Mouse (Mus musculus) liver, embryonic 15.5 days (tissue): Measurements from ENCODE around the gene Ubqln3. TPM values are rescaled to one million over a fixed set of nuclear protein-coding genes. Genes with fewer than 3 reads are reported as not detected.

Experiments used
- ATAC-seq: fragments of 200-750 bp; cut with Nextera tagmentation; 2 replicates; pipeline ENCODE4 v1.8.0; 2017; ENCODE audit warnings: moderate number of reproducible peaks, mild to moderate bottlenecking, moderate library complexity; ENCODE audit not compliant: insufficient read depth
- H3K27ac ChIP-seq: fragments of 300-500 bp; sonication (generic); replicated peaks from 2 replicates; pipeline ENCODE4 v1.5.1; 2015; ENCODE audit warnings: mild to moderate bottlenecking, inconsistent platforms
- H3K27me3 ChIP-seq: fragments of 300-500 bp; sonication (generic); 2 replicates; pipeline ENCODE4 v1.6.1; 2015; ENCODE audit warnings: mild to moderate bottlenecking, inconsistent platforms
- H3K36me3 ChIP-seq: fragments of 300-500 bp; sonication (generic); replicated peaks from 2 replicates; pipeline ENCODE4 v1.6.1; 2015; ENCODE audit warnings: moderate library complexity, mild to moderate bottlenecking, inconsistent platforms
- H3K4me1 ChIP-seq: fragments of 300-500 bp; sonication (generic); replicated peaks from 2 replicates; pipeline ENCODE4 v1.6.1; 2015; ENCODE audit warnings: inconsistent platforms
- H3K4me2 ChIP-seq: fragments of 300-500 bp; sonication (generic); 2 replicates; pipeline ENCODE4 v1.6.1; 2015; ENCODE audit warnings: moderate library complexity, mild to moderate bottlenecking, inconsistent platforms
- H3K4me3 ChIP-seq: fragments of 300-500 bp; sonication (generic); replicated peaks from 2 replicates; pipeline ENCODE4 v1.5.1; 2015; ENCODE audit warnings: mild to moderate bottlenecking, inconsistent platforms
- H3K9ac ChIP-seq: fragments of 300-500 bp; sonication (generic); 2 replicates; pipeline ENCODE4 v1.6.1; 2015; ENCODE audit warnings: moderate library complexity, mild to moderate bottlenecking, inconsistent platforms
- H3K9me3 ChIP-seq: fragments of 300-500 bp; sonication (generic); replicated peaks from 2 replicates; pipeline ENCODE4 v1.6.1; 2016; ENCODE audit warnings: inconsistent platforms
- WGBS: fragments of 180-500 bp; shearing (Covaris S2); methylation state at CpG from one replicate; pipeline ENCODE4 v1.1.7; 2015; ENCODE audit warnings: mixed read lengths; ENCODE audit not compliant: insufficient replicate concordance; 5-methylcytosine and 5-hydroxymethylcytosine counted together
- polyA plus RNA-seq: library from polyadenylated mRNA; unstranded; fragments of >200 nt; fragmentation: Nextera tagmentation; extraction: Ambion mirVana; gene quantifications from 2 replicates; pipeline ENCODE4 v1.2.1, GENCODE M21; 2015

Gene Ubqln3
- polyA plus RNA-seq, result not detected in 2 replicates

DNA sequence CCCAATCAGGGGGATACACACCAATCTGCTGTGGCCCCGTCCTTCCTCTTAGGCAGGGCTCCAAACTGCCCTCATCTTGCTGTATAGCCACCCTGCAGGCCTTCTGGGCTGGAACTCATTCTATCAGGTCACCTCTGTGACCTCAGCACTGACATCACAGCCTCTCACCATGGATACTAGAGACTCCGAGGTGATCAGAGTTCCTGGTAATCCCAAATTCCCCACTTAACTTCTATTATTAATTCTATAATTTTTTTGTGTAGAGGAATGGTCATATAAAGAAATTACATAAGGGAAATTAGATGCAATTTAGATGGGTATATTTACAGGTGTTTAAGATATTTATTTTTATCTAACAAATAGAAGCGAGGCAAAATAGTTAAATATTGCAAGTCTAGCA, at the start of gene Ubqln3:
Gene Ubqln3 (minus strand): TSS at position 101 of the 400 bp plus-strand sequence.
- H3K4me3 ChIP-seq, result no peak within 1 kb of the TSS
- no peak within 1 kb of the TSS for H3K4me2 ChIP-seq
- no peaks in the 10 kb centered on the region for H3K4me1 ChIP-seq
- H3K36me3 ChIP-seq, result no peaks in the 10 kb centered on the region
- 51% methylated on average over 3 of the region's 3 CpGs for WGBS
- no peaks in the 10 kb centered on the region for H3K27me3 ChIP-seq
- no peak within 1 kb of the TSS for H3K27ac ChIP-seq
- no peak within 1 kb of the TSS for H3K9ac ChIP-seq
- no peaks in the 10 kb centered on the region for H3K9me3 ChIP-seq
- ATAC-seq, result no peak

- Histone ChIP-seq H3K9ac (no peak overlapping the region), H3K36me3 (no peaks in the 10 kb centered on the region), H3K27me3 (no peaks in the 10 kb centered on the region), H3K27ac (no peak overlapping the region), H3K9me3 (no peaks in the 10 kb centered on the region), H3K4me3 (no peak overlapping the region), H3K4me2 (no peak overlapping the region), H3K4me1 (no peaks in the 10 kb centered on the region)
- WGBS, result 30% methylated on average over 9 of the region's 9 CpGs
- no peak for ATAC-seq
Measured at GRCm38 (mm10) chr7:104191275-104191674, 48.2 kb upstream of the Ubqln3 start.

- Histone ChIP-seq H3K4me3 (no peak within 1 kb of the TSS), H3K27ac (no peak within 1 kb of the TSS), H3K9me3 (no peaks in the 10 kb centered on the region), H3K27me3 (no peaks in the 10 kb centered on the region), H3K4me2 (no peak within 1 kb of the TSS), H3K9ac (no peak within 1 kb of the TSS), H3K4me1 (no peaks in the 10 kb centered on the region), H3K36me3 (no peaks in the 10 kb centered on the region)
- 67% methylated on average over 2 of the region's 2 CpGs for WGBS
- no peak for ATAC-seq
Measured at GRCm38 (mm10) chr7:104183292-104183691, 40.2 kb upstream of the Ubqln3 start, which contains the start of gene Olfr648. Gene Olfr648, minus strand, starts transcription at chr7:104183392.

- no peak overlapping the region for H3K4me2 ChIP-seq
- H3K9ac ChIP-seq, result no peak overlapping the region
- H3K4me3 ChIP-seq, result no peak overlapping the region
- H3K27me3 ChIP-seq, result no peaks in the 10 kb centered on the region
- no peaks in the 10 kb centered on the region for H3K9me3 ChIP-seq
- no peak for ATAC-seq
- WGBS, result 68% methylated on average over 1 of the region's 1 CpGs
- no peak overlapping the region for H3K27ac ChIP-seq
- no peaks in the 10 kb centered on the region for H3K36me3 ChIP-seq
- no peaks in the 10 kb centered on the region for H3K4me1 ChIP-seq
Measured at GRCm38 (mm10) chr7:104179074-104179473, 36.0 kb upstream of the Ubqln3 start.

DNA sequence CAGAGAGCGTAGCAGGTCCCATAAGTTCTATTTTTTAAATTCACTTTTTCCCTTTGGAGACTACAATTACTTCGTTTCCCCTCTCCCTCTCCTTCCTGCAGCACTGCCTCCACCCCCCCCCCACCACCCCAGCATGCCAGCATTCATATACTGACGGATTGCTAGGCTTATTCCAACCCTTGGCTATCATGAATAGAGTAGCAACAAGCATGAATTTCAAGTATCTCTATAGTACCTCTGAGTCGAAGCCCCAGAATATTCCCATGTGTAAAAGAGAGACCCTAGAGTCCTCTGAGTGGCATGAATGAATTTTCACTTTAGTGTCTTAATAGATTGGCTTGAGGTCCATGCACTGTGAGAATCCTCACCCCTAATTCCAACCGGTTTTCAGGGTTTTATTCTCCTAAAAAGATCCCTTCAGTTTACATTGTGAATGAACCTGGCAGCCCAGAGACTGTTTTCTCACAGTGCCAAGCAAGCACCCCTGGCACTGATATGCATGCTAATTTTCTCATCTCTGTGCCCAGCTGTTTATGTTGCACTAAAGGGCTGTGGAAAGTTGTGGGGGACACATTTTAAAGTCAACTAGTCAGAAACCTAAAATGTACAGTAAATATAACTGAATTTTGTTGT, 35.5 kb upstream of the Ubqln3 start:
- no peak for ATAC-seq

GRCm38 (mm10) chr7:104175085-104175484, 32.0 kb upstream of the Ubqln3 start:
- Histone ChIP-seq H3K27me3 (no peaks in the 10 kb centered on the region), H3K9me3 (no peaks in the 10 kb centered on the region), H3K9ac (no peak overlapping the region), H3K4me3 (no peak overlapping the region), H3K27ac (no peak overlapping the region), H3K36me3 (no peaks in the 10 kb centered on the region), H3K4me2 (no peak overlapping the region), H3K4me1 (no peaks in the 10 kb centered on the region)
- no peak for ATAC-seq
- WGBS, result 51% methylated on average over 1 of the region's 1 CpGs

More for the DNA sequence above, 35.5 kb upstream of the Ubqln3 start:
- no peak overlapping the region for H3K4me2 ChIP-seq
- H3K36me3 ChIP-seq, result no peaks in the 10 kb centered on the region
- no peaks in the 10 kb centered on the region for H3K4me1 ChIP-seq
- H3K9me3 ChIP-seq, result no peaks in the 10 kb centered on the region
- 56% methylated on average over 5 of the region's 5 CpGs for WGBS
- H3K27me3 ChIP-seq, result no peaks in the 10 kb centered on the region
- H3K9ac ChIP-seq, result no peak overlapping the region
- H3K27ac ChIP-seq, result no peak overlapping the region
- H3K4me3 ChIP-seq, result no peak overlapping the region

DNA sequence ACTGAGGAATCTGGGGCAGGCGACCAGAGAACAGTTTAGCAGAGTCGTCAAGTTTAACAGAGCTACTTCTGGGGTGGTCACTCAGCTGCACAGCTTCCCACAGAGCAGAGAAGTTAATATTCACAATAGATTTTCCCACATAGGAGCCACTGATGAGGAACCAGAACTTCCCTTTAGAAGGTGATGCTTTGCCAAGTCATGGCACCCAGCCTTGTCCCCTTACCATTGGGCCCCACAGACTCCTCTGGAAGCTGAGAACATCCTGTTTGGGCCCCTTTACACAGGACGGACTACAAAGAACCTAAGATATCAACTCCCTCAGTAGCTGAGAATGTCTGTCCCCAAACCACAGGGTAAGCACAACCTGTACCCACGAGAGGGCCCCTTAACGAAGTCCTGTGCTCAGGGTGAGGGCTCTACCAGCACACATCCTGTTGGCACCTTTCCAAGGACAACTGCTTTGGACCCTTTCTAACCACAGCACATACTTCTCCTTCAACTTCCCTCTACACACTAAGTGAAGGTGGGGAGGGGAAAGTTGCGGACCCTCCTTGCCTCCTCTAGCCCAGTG, 26.6 kb upstream of the Ubqln3 start:
- no peaks in the 10 kb centered on the region for H3K36me3 ChIP-seq
- no peaks in the 10 kb centered on the region for H3K9me3 ChIP-seq
- H3K4me3 ChIP-seq, result no peak overlapping the region
- no peak overlapping the region for H3K4me2 ChIP-seq
- 12% methylated on average over 6 of the region's 6 CpGs for WGBS
- H3K9ac ChIP-seq, result no peak overlapping the region
- H3K27me3 ChIP-seq, result no peaks in the 10 kb centered on the region
- no peaks in the 10 kb centered on the region for H3K4me1 ChIP-seq
- H3K27ac ChIP-seq, result no peak overlapping the region
- peak; percentile 31 for ATAC-seq

GRCm38 (mm10) chr7:104167105-104167504, 24.0 kb upstream of the Ubqln3 start:
- whole genome bisulfite sequencing, result 22% methylated on average over 6 of the region's 6 CpGs
- no peak overlapping the region for H3K4me2 ChIP-seq
- ATAC-seq, result no peak
- H3K27me3 ChIP-seq, result no peaks in the 10 kb centered on the region
- no peaks in the 10 kb centered on the region for H3K36me3 ChIP-seq
- H3K9me3 ChIP-seq, result no peaks in the 10 kb centered on the region
- no peak overlapping the region for H3K27ac ChIP-seq
- H3K9ac ChIP-seq, result no peak overlapping the region
- no peaks in the 10 kb centered on the region for H3K4me1 ChIP-seq
- no peak overlapping the region for H3K4me3 ChIP-seq

DNA sequence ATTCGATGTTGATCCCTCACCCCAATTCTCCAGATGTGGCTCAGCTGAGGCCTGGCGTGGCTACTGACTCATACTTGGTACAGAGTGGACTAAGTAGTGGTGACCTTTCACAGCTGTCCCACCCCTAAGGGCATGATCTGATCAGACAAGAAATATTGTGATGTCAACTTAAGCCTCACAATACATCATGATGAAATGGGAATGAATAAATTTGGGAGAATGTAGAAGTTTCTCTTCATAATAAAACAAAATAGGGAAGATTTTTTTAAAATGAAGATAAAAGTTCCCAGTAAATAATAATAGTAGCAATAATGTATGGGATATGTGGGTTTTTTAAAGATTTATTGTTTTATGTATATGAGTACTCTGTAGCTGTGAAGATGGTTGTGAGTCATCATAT, 7.4 kb upstream of the Ubqln3 start, which contains the start of gene Ubqlnl:
Gene Ubqlnl (minus strand): TSS at position 101 of the 400 bp plus-strand sequence.
- ATAC-seq, result no peak
- Histone ChIP-seq H3K9me3 (no peaks in the 10 kb centered on the region), H3K27ac (no peak within 1 kb of the TSS), H3K4me3 (no peak within 1 kb of the TSS), H3K36me3 (no peaks in the 10 kb centered on the region), H3K9ac (no peak within 1 kb of the TSS), H3K27me3 (no peaks in the 10 kb centered on the region), H3K4me2 (no peak within 1 kb of the TSS), H3K4me1 (no peaks in the 10 kb centered on the region)
- 59% methylated on average over 2 of the region's 2 CpGs for WGBS

- no peak within 1 kb of the TSS for H3K27ac ChIP-seq
- no peak for ATAC-seq
- WGBS, result 67% methylated on average over 5 of the region's 5 CpGs
- no peaks in the 10 kb centered on the region for H3K27me3 ChIP-seq
- H3K9me3 ChIP-seq, result no peaks in the 10 kb centered on the region
- H3K9ac ChIP-seq, result no peak within 1 kb of the TSS
- H3K4me3 ChIP-seq, result no peak within 1 kb of the TSS
- H3K36me3 ChIP-seq, result no peaks in the 10 kb centered on the region
- H3K4me2 ChIP-seq, result no peak within 1 kb of the TSS
- no peaks in the 10 kb centered on the region for H3K4me1 ChIP-seq
Measured at GRCm38 (mm10) chr7:104137305-104137704, 5.8 kb downstream of the Ubqln3 start, which contains the start of gene Olfr643. Gene Olfr643, minus strand, starts transcription at chr7:104137405.

GRCm38 (mm10) chr7:104129726-104130125, 13.4 kb downstream of the Ubqln3 start, which contains the start of gene Ubqln5:
Gene Ubqln5, minus strand, starts transcription at chr7:104129826.
- Histone ChIP-seq H3K9me3 (no peaks in the 10 kb centered on the region), H3K36me3 (no peaks in the 10 kb centered on the region), H3K4me1 (no peaks in the 10 kb centered on the region), H3K27ac (no peak within 1 kb of the TSS), H3K9ac (no peak within 1 kb of the TSS), H3K4me3 (no peak within 1 kb of the TSS), H3K4me2 (no peak within 1 kb of the TSS), H3K27me3 (no peaks in the 10 kb centered on the region)
- 68% methylated on average over 5 of the region's 5 CpGs for WGBS
- ATAC-seq, result no peak

DNA sequence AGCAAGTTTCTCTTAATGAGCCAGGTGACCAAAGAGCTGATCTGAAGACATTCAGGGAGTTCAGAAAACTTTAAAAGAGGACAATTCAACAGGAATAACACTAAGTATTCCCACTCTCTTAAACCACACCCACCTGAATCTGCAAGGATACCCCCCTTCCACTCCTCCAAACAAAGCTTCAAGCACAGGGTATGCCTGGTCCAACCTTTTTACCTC, 38.4 kb downstream of the Ubqln3 start, which contains the start of gene Olfr646:
Gene Olfr646 (plus strand): TSS at position 117 of the 216 bp plus-strand sequence.
- H3K4me3 ChIP-seq, result no peak within 1 kb of the TSS
- no peak within 1 kb of the TSS for H3K9ac ChIP-seq
- ATAC-seq, result no peak
- no peaks in the 10 kb centered on the region for H3K9me3 ChIP-seq
- no peaks in the 10 kb centered on the region for H3K4me1 ChIP-seq
- no peaks in the 10 kb centered on the region for H3K36me3 ChIP-seq
- no peak within 1 kb of the TSS for H3K4me2 ChIP-seq
- H3K27me3 ChIP-seq, result no peaks in the 10 kb centered on the region
- no peak within 1 kb of the TSS for H3K27ac ChIP-seq
